Mouse (Mus musculus): ENCODE measurements at regions not wholly inside any gene's neighbourhood (a gene's known extent, or its start where the extent isn't known, plus 50 kb on each side); places are given as distances from the start of the nearest gene placed in this dataset.

GRCm38 (mm10) chr16:18705028-18705648, 71.5 kb upstream of the Cldn5 start:
- DNase-seq (ENCODE audit: low read depth, low spot score) = no peak
- Histone ChIP-seq H3K4me3 (ENCODE audit: insufficient read depth in 1 of 2, low read depth in 1 of 2, low read length in 2 of 2, poor library complexity in 1 of 2, severe bottlenecking in 1 of 2) (no peak overlapping the region), H3K9me3 (ENCODE audit: control insufficient read depth, insufficient read depth, low read depth, low read length) (no peaks in the 10 kb centered on the region), H3K36me3 (ENCODE audit: control insufficient read depth, insufficient read depth, low read length, poor library complexity, severe bottlenecking) (no peaks in the 10 kb centered on the region), H3K4me1 (ENCODE audit: control insufficient read depth in 2 of 2, insufficient read depth in 2 of 2, low read length in 2 of 2, poor library complexity in 1 of 2) (no peaks in the 10 kb centered on the region; a peak in 1 of 4 replicates), H3K9ac (ENCODE audit: insufficient read depth, low read depth, low read length, poor library complexity, severe bottlenecking) (no peak overlapping the region), H3K27ac (ENCODE audit: insufficient read depth, low read depth, low read length, poor library complexity, severe bottlenecking) (no peak overlapping the region)
- in situ Hi-C loops (cut with MboI; ENCODE audit: low sequenced_read_pairs in 2 of 2, unreplicated experiment in 2 of 2) = no loop called here
- TF ChIP-seq MAFK (IDR thresholded peaks at IDR 0.05; ENCODE audit: insufficient read depth, low read depth, low read length) = no peak

- TF ChIP-seq ZNF384 (IDR thresholded peaks at IDR 0.05; ENCODE audit: low read depth, low read length) (no peak), HCFC1 (IDR thresholded peaks at IDR 0.05; ENCODE audit: borderline replicate concordance, insufficient read depth, low read length) (no peak), ZC3H11A (IDR thresholded peaks at IDR 0.05; ENCODE audit: borderline replicate concordance, low read depth, low read length) (no peak), MAFK (IDR thresholded peaks at IDR 0.05; ENCODE audit: insufficient read depth, low read depth, low read length) (no peak), CHD2 (IDR thresholded peaks at IDR 0.05; ENCODE audit: low read depth, low read length) (no peak)
- peaks cover 7 to 11% of the 10 kb centered on the region in 2 experiments; a peak in 2 of 4 replicates for H3K4me1 ChIP-seq (ENCODE audit: control insufficient read depth in 2 of 2, insufficient read depth in 2 of 2, low read length in 2 of 2, poor library complexity in 1 of 2)
- no peaks in the 10 kb centered on the region for H3K36me3 ChIP-seq (ENCODE audit: control insufficient read depth, insufficient read depth, low read length, poor library complexity, severe bottlenecking)
- in situ Hi-C loops (cut with MboI; ENCODE audit: low sequenced_read_pairs in 2 of 2, unreplicated experiment in 2 of 2) = no loop called here
- no peak overlapping the region for H3K4me3 ChIP-seq (ENCODE audit: insufficient read depth in 1 of 2, low read depth in 1 of 2, low read length in 2 of 2, poor library complexity in 1 of 2, severe bottlenecking in 1 of 2)
- no peak overlapping the region for H3K9ac ChIP-seq (ENCODE audit: insufficient read depth, low read depth, low read length, poor library complexity, severe bottlenecking)
- no peaks in the 10 kb centered on the region for H3K9me3 ChIP-seq (ENCODE audit: control insufficient read depth, insufficient read depth, low read depth, low read length)
- no peak overlapping the region for H3K27ac ChIP-seq (ENCODE audit: insufficient read depth, low read depth, low read length, poor library complexity, severe bottlenecking)
- DNase-seq (ENCODE audit: low read depth, low spot score) = no peak
Observed at GRCm38 (mm10) chr16:18711637-18712125, 65.0 kb upstream of the Cldn5 start.

- H3K4me1 ChIP-seq (ENCODE audit: control insufficient read depth in 2 of 2, insufficient read depth in 2 of 2, low read length in 2 of 2, poor library complexity in 1 of 2) = peaks cover 7 to 15% of the 10 kb centered on the region in 2 experiments; a peak in 2 of 4 replicates
- no peak for DNase-seq (ENCODE audit: low read depth, low spot score)
- no peak for TF ChIP-seq MAFK (IDR thresholded peaks at IDR 0.05; ENCODE audit: insufficient read depth, low read depth, low read length)
- TF ChIP-seq ZC3H11A (IDR thresholded peaks at IDR 0.05; ENCODE audit: borderline replicate concordance, low read depth, low read length) = no peak
- TF ChIP-seq ZNF384 (IDR thresholded peaks at IDR 0.05; ENCODE audit: low read depth, low read length) = no peak
- TF ChIP-seq HCFC1 (IDR thresholded peaks at IDR 0.05; ENCODE audit: borderline replicate concordance, insufficient read depth, low read length) = no peak
- no peak for TF ChIP-seq CHD2 (IDR thresholded peaks at IDR 0.05; ENCODE audit: low read depth, low read length)
- no peaks in the 10 kb centered on the region for H3K36me3 ChIP-seq (ENCODE audit: control insufficient read depth, insufficient read depth, low read length, poor library complexity, severe bottlenecking)
- H3K9ac ChIP-seq (ENCODE audit: insufficient read depth, low read depth, low read length, poor library complexity, severe bottlenecking) = no peak overlapping the region
- in situ Hi-C loops (cut with MboI; ENCODE audit: low sequenced_read_pairs in 2 of 2, unreplicated experiment in 2 of 2) = no loop called here
- H3K9me3 ChIP-seq (ENCODE audit: control insufficient read depth, insufficient read depth, low read depth, low read length) = no peaks in the 10 kb centered on the region
- H3K27ac ChIP-seq (ENCODE audit: insufficient read depth, low read depth, low read length, poor library complexity, severe bottlenecking) = no peak overlapping the region
- H3K4me3 ChIP-seq (ENCODE audit: insufficient read depth in 1 of 2, low read depth in 1 of 2, low read length in 2 of 2, poor library complexity in 1 of 2, severe bottlenecking in 1 of 2) = no peak overlapping the region
Observed at GRCm38 (mm10) chr16:18713017-18713416, 63.6 kb upstream of the Cldn5 start.

GRCm38 (mm10) chr16:18715381-18715780, 61.3 kb upstream of the Cldn5 start:
- TF ChIP-seq HCFC1 (IDR thresholded peaks at IDR 0.05; ENCODE audit: borderline replicate concordance, insufficient read depth, low read length) (no peak), CHD2 (IDR thresholded peaks at IDR 0.05; ENCODE audit: low read depth, low read length) (no peak), ZC3H11A (IDR thresholded peaks at IDR 0.05; ENCODE audit: borderline replicate concordance, low read depth, low read length) (no peak), MAFK (IDR thresholded peaks at IDR 0.05; ENCODE audit: insufficient read depth, low read depth, low read length) (no peak), ZNF384 (IDR thresholded peaks at IDR 0.05; ENCODE audit: low read depth, low read length) (no peak)
- no peak overlapping the region for H3K9ac ChIP-seq (ENCODE audit: insufficient read depth, low read depth, low read length, poor library complexity, severe bottlenecking)
- no peak for DNase-seq (ENCODE audit: low read depth, low spot score)
- no peaks in the 10 kb centered on the region for H3K9me3 ChIP-seq (ENCODE audit: control insufficient read depth, insufficient read depth, low read depth, low read length)
- H3K4me3 ChIP-seq (ENCODE audit: insufficient read depth in 1 of 2, low read depth in 1 of 2, low read length in 2 of 2, poor library complexity in 1 of 2, severe bottlenecking in 1 of 2) = no peak overlapping the region
- H3K36me3 ChIP-seq (ENCODE audit: control insufficient read depth, insufficient read depth, low read length, poor library complexity, severe bottlenecking) = no peaks in the 10 kb centered on the region
- peaks cover 7 to 17% of the 10 kb centered on the region in 2 experiments; a peak in 2 of 4 replicates for H3K4me1 ChIP-seq (ENCODE audit: control insufficient read depth in 2 of 2, insufficient read depth in 2 of 2, low read length in 2 of 2, poor library complexity in 1 of 2)
- H3K27ac ChIP-seq (ENCODE audit: insufficient read depth, low read depth, low read length, poor library complexity, severe bottlenecking) = no peak overlapping the region
- in situ Hi-C loops (cut with MboI; ENCODE audit: low sequenced_read_pairs in 2 of 2, unreplicated experiment in 2 of 2) = no loop called here

GRCm38 (mm10) chr16:18718040-18718439, 58.6 kb upstream of the Cldn5 start:
- Histone ChIP-seq H3K27ac (ENCODE audit: insufficient read depth, low read depth, low read length, poor library complexity, severe bottlenecking) (no peak overlapping the region), H3K9me3 (ENCODE audit: control insufficient read depth, insufficient read depth, low read depth, low read length) (no peaks in the 10 kb centered on the region), H3K36me3 (ENCODE audit: control insufficient read depth, insufficient read depth, low read length, poor library complexity, severe bottlenecking) (no peaks in the 10 kb centered on the region), H3K9ac (ENCODE audit: insufficient read depth, low read depth, low read length, poor library complexity, severe bottlenecking) (no peak overlapping the region), H3K4me1 (ENCODE audit: control insufficient read depth in 2 of 2, insufficient read depth in 2 of 2, low read length in 2 of 2, poor library complexity in 1 of 2) (peaks cover 7 to 19% of the 10 kb centered on the region in 2 experiments; a peak in 2 of 4 replicates), H3K4me3 (ENCODE audit: insufficient read depth in 1 of 2, low read depth in 1 of 2, low read length in 2 of 2, poor library complexity in 1 of 2, severe bottlenecking in 1 of 2) (no peak overlapping the region)
- in situ Hi-C loops (cut with MboI; ENCODE audit: low sequenced_read_pairs in 2 of 2, unreplicated experiment in 2 of 2) = no loop called here
- TF ChIP-seq MAFK (IDR thresholded peaks at IDR 0.05; ENCODE audit: insufficient read depth, low read depth, low read length) (no peak), ZC3H11A (IDR thresholded peaks at IDR 0.05; ENCODE audit: borderline replicate concordance, low read depth, low read length) (no peak), HCFC1 (IDR thresholded peaks at IDR 0.05; ENCODE audit: borderline replicate concordance, insufficient read depth, low read length) (no peak), CHD2 (IDR thresholded peaks at IDR 0.05; ENCODE audit: low read depth, low read length) (no peak), ZNF384 (IDR thresholded peaks at IDR 0.05; ENCODE audit: low read depth, low read length) (no peak)
- DNase-seq (ENCODE audit: low read depth, low spot score) = no peak
